Mouse (Mus musculus): ENCODE measurements around the gene Rcc1. TPM values are rescaled to one million over a fixed set of nuclear protein-coding genes. Genes with fewer than 3 reads are reported as not detected.
"Not testable (repeated sequence)": the region's sequence is repeated elsewhere in the genome, so short reads cannot be mapped to it uniquely, and the experiment has no call there.

Rcc1 gene
- polyA plus RNA-seq, 1 experiment from 2014 or later, result 20.0 TPM

DNA sequence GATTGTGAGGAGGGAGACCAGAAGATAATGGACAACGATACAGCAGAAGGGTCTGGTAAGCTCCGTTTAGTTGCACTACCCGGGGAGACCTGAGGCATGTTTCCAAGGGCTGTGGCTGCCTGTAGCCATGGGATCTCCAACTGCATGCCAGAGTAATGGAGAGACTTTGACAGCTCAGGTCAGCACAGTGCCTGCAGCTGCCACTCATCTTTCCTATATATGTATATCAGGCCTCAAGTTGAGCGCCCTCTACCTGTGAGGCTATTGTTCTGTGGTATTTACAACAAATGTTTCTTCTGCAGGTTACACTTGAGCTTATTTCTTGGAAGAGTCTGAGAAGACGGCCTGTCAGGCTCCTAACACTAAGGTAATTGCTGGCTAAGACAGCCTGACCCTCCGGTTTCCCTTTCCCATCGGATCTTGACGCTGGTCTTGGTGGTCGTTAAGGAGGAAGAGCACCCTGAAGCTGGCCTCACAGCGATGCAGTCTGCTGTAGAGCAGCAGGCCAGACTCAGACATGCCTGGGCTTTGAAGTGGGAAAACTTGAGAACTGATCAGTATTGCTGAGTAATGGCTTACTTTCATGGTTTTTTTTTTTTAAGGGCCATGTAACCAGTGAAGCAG lies 43.4 kb downstream of the Rcc1 start:
- DNase-seq (ENCODE audit: low spot score) (no peak), ATAC-seq (ENCODE audit: low FRiP score) (no peak)
- peaks cover 50% of the 10 kb centered on the region for H3K36me3 ChIP-seq (replicated peaks; ENCODE audit: control insufficient read depth, insufficient read depth)
- 33% methylated on average over 10 of the region's 10 CpGs for WGBS
- peak overlapping the region; percentile 74 for H3K4me3 ChIP-seq (replicated peaks; ENCODE audit: low read length)
- peak overlapping the region; percentile 97; the same call in 1 of the 2 replicates for H3K27ac ChIP-seq
- peak overlapping the region; percentile 88 for H3K9ac ChIP-seq
- peak overlapping the region; percentile 82 for H3K4me2 ChIP-seq (replicated peaks)
- H3K9me3 ChIP-seq (ENCODE audit: control insufficient read depth, low read length), result no peaks in the 10 kb centered on the region
- peaks cover 12% of the 10 kb centered on the region for H3K4me1 ChIP-seq (replicated peaks; ENCODE audit: control insufficient read depth, insufficient read depth, low read length)
- no peaks in the 10 kb centered on the region for H3K27me3 ChIP-seq (ENCODE audit: control insufficient read depth, insufficient read depth, low read length)

DNA sequence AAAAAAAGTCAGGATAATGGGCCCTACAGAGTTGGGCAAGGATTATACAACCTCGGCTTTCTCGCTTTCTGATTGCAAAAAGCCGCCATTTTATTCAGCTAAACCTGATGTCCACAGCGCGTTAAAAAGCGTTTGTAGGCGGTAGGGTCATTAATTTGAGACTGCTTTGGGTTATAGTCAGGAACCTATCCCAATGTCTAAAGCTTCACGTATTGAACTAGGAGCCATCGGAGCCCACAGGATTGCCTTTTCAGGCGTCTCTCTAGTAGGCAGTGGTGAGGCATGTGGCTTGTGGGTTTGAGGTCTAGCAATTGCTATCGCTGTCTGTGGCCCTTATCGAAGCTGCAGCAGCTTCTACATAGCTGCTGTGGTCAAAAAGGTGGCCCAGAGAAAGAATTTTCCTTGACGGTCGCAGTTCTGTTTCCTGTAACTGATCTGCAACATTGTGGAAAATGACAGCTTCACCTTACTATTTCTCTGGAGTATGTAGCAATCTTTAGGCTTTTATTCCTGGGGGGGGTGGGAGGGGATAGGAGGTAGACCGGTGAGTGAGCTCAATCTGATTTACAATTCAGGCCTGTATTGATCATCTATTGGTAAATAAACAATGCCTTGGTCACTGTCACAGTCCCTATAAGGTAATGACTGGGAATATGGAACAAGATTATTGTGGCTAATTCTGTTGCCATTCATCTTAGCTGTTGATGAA lies 44.1 kb downstream of the Rcc1 start:
- DNase-seq (ENCODE audit: low spot score), result peak; percentile 60
- ATAC-seq (ENCODE audit: low FRiP score), result no peak
- peak overlapping the region; percentile 88 for H3K9ac ChIP-seq
- no peaks in the 10 kb centered on the region for H3K27me3 ChIP-seq (ENCODE audit: control insufficient read depth, insufficient read depth, low read length)
- 2% methylated on average over 15 of the region's 15 CpGs for WGBS
- peak overlapping the region; percentile 82 for H3K4me2 ChIP-seq (replicated peaks)
- peaks cover 48% of the 10 kb centered on the region for H3K36me3 ChIP-seq (replicated peaks; ENCODE audit: control insufficient read depth, insufficient read depth)
- no peaks in the 10 kb centered on the region for H3K9me3 ChIP-seq (ENCODE audit: control insufficient read depth, low read length)
- H3K27ac ChIP-seq, result peak overlapping the region; percentile 97
- peak overlapping the region; percentile 74 for H3K4me3 ChIP-seq (replicated peaks; ENCODE audit: low read length)
- peaks cover 12% of the 10 kb centered on the region for H3K4me1 ChIP-seq (replicated peaks; ENCODE audit: control insufficient read depth, insufficient read depth, low read length)

DNA sequence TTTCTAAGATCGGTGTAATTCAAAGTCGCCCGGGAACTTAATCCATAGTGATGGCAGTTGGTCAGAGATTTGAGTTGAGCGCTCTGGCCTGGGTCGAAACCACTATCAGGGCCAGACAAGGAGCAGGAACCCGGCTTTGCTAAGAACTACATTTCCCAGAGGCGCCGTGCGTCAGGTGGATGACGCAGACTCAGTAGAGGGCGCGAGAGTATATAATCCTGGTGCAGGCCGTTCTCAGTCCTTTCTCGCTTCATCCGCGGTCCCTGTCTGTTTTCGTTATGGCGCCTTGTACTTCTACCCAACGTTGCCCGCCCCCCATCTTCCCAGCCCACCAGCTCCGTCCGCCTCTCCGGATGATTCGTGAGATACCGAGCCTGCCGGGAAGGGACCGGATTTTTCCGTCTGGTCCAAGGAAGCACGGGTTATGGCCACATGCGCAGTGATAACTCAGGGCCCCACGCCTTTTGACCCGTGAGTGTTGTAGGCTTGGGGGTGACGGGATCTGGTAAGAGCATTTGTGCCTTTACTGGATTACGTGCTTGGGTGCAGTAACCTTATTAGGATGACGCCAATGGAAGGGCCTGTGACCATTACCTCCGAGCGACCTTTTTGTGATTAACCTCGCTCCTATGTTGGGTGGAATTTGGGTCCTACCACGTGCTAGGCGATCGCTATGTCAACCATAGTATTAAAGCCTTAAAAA lies 44.8 kb downstream of the Rcc1 start:
- Histone ChIP-seq H3K4me3 (replicated peaks; ENCODE audit: low read length) (peak overlapping the region; percentile 74), H3K4me2 (replicated peaks) (peak overlapping the region; percentile 82), H3K36me3 (replicated peaks; ENCODE audit: control insufficient read depth, insufficient read depth) (peaks cover 41% of the 10 kb centered on the region), H3K9ac (peak overlapping the region; percentile 88), H3K27ac (peak overlapping the region; percentile 97), H3K9me3 (ENCODE audit: control insufficient read depth, low read length) (no peaks in the 10 kb centered on the region), H3K4me1 (replicated peaks; ENCODE audit: control insufficient read depth, insufficient read depth, low read length) (peaks cover 12% of the 10 kb centered on the region), H3K27me3 (ENCODE audit: control insufficient read depth, insufficient read depth, low read length) (no peaks in the 10 kb centered on the region)
- WGBS, result 2% methylated on average over 41 of the region's 41 CpGs
- ATAC-seq (ENCODE audit: low FRiP score) (peak; percentile 95), DNase-seq (ENCODE audit: low spot score) (peak; percentile 93)

DNA sequence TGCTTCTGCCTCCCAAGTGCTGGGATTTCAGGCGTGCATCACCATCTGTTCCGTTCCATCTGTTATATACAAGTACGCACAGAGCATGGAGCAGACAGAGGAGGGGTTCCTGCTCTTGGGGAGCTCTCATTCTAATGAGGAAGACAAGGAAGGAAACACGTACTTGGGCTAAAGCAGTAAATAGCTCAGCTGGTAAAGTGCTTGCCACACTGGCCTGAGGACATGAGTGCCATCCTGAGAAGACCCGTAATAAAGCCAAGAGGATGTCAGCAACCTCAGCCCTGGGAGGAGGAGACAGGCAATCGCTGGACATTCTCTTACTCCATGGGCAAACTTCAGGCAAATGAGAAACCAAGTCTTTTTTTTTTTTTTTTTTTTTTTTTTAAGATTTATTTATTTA lies 47.4 kb downstream of the Rcc1 start:
- H3K4me3 ChIP-seq (replicated peaks; ENCODE audit: low read length), result no peak overlapping the region
- no peak overlapping the region for H3K4me2 ChIP-seq (replicated peaks)
- H3K9me3 ChIP-seq (ENCODE audit: control insufficient read depth, low read length), result no peaks in the 10 kb centered on the region
- no peaks in the 10 kb centered on the region for H3K27me3 ChIP-seq (ENCODE audit: control insufficient read depth, insufficient read depth, low read length)
- H3K9ac ChIP-seq, result no peak overlapping the region
- no peak overlapping the region for H3K27ac ChIP-seq
- peaks cover 15% of the 10 kb centered on the region for H3K36me3 ChIP-seq (replicated peaks; ENCODE audit: control insufficient read depth, insufficient read depth)
- no peak for ATAC-seq (ENCODE audit: low FRiP score)
- DNase-seq (ENCODE audit: low spot score), result no peak
- WGBS, result 76% methylated on average over 6 of the region's 6 CpGs
- H3K4me1 ChIP-seq (replicated peaks; ENCODE audit: control insufficient read depth, insufficient read depth, low read length), result peaks cover 19% of the 10 kb centered on the region

DNA sequence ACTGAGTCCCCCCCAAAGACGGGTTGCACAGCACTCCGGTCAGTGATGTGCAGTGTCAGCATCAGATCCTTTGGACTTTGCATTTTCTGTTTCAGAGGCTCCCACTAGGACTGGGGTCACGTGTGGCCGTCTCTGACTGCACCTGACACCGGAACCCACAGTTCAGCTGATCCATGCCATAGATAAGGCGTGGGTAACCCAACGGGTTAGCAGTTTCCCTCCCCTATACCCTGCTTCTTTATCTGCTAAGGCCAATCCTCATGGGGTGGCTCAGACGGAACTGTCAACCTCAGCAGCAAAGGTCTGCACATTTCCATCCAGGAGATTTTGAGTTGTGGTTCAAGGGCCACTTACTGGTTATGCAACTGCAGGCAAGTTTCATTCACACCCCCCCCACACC lies 48.1 kb downstream of the Rcc1 start:
- no peak overlapping the region for H3K4me3 ChIP-seq (replicated peaks; ENCODE audit: low read length)
- H3K36me3 ChIP-seq (replicated peaks; ENCODE audit: control insufficient read depth, insufficient read depth), result peaks cover 7% of the 10 kb centered on the region
- no peaks in the 10 kb centered on the region for H3K27me3 ChIP-seq (ENCODE audit: control insufficient read depth, insufficient read depth, low read length)
- no peak for DNase-seq (ENCODE audit: low spot score)
- no peak for ATAC-seq (ENCODE audit: low FRiP score)
- no peaks in the 10 kb centered on the region for H3K9me3 ChIP-seq (ENCODE audit: control insufficient read depth, low read length)
- H3K9ac ChIP-seq, result no peak overlapping the region
- WGBS, result 89% methylated on average over 8 of the region's 8 CpGs
- H3K27ac ChIP-seq, result no peak overlapping the region
- no peak overlapping the region for H3K4me2 ChIP-seq (replicated peaks)
- peaks cover 14% of the 10 kb centered on the region for H3K4me1 ChIP-seq (replicated peaks; ENCODE audit: control insufficient read depth, insufficient read depth, low read length)

DNA sequence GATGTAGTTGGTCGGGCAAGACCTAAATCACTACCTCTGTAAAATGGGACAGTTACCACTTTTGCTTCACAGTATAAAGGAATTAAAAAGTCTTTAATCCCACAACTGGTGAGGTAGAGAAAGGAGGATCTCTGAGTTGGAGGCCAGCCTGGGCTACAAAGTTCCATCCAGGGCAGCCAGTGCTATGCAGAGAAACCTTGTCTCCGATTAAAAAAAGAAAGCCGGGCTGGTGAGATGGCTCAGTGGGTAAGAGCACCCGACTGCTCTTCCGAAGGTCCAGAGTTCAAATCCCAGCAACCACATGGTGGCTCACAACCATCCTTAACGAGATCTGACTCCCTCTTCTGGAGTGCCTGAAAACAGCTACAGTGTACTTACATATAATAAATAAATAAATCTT lies 49.9 kb downstream of the Rcc1 start:
- not testable (repeated sequence) for ATAC-seq (ENCODE audit: low FRiP score); H3K36me3 ChIP-seq (replicated peaks; ENCODE audit: control insufficient read depth, insufficient read depth); H3K27me3 ChIP-seq (ENCODE audit: control insufficient read depth, insufficient read depth, low read length); DNase-seq (ENCODE audit: low spot score); H3K27ac ChIP-seq; H3K9me3 ChIP-seq (ENCODE audit: control insufficient read depth, low read length); H3K4me1 ChIP-seq (replicated peaks; ENCODE audit: control insufficient read depth, insufficient read depth, low read length)
- Histone ChIP-seq H3K9ac (peak overlapping the region; percentile 64), H3K4me3 (replicated peaks; ENCODE audit: low read length) (peak overlapping the region; percentile 40), H3K4me2 (replicated peaks) (peak overlapping the region; percentile 63)
- 48% methylated on average over 6 of the region's 6 CpGs for WGBS

DNA sequence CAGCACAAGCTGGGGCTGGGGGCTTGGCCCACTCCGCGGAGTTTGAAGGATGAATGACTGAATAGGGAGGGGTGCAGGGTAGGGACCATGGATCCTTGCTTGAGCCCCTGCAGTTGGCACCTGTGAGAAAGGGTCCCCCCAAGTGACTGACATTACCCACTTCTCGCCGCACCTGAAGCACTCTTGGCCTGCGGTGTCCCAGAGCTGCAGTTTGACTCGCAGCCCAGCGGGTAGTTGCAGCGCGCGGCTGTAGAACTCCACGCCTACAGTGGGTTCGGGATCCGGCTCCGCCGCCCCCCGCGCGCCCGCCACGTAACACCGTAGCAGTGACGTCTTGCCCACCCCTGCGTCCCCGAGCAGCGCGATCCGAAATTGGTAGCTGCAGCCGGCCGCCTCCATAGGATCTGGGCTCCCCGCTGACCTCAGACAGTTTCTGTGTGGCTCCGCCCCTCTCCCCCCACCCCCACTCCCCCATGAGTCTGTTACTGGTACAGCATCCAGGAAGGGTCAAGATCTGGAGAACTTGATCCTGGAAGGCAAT lies 50.4 kb downstream of the Rcc1 start, which contains the start of gene Rab42:
TSS of gene Rab42 (minus strand) at position 447 of the 541 bp plus-strand sequence.
- Histone ChIP-seq H3K9me3 (ENCODE audit: control insufficient read depth, low read length) (no peaks in the 10 kb centered on the region), H3K27ac (no peak within 1 kb of the TSS), H3K4me3 (replicated peaks; ENCODE audit: low read length) (peak within 1 kb of the TSS; percentile 40), H3K36me3 (replicated peaks; ENCODE audit: control insufficient read depth, insufficient read depth) (no peaks in the 10 kb centered on the region), H3K9ac (peak within 1 kb of the TSS; percentile 64), H3K27me3 (ENCODE audit: control insufficient read depth, insufficient read depth, low read length) (no peaks in the 10 kb centered on the region), H3K4me2 (replicated peaks) (peak within 1 kb of the TSS; percentile 63), H3K4me1 (replicated peaks; ENCODE audit: control insufficient read depth, insufficient read depth, low read length) (peaks cover 7% of the 10 kb centered on the region; the same call in 1 of the 2 replicates)
- ATAC-seq (ENCODE audit: low FRiP score), result 0 out of 2 replicates have a peak, but pooled peaks have one; percentile 55
- DNase-seq (ENCODE audit: low spot score), result peak; percentile 34
- 2% methylated on average over 31 of the region's 31 CpGs for WGBS

DNA sequence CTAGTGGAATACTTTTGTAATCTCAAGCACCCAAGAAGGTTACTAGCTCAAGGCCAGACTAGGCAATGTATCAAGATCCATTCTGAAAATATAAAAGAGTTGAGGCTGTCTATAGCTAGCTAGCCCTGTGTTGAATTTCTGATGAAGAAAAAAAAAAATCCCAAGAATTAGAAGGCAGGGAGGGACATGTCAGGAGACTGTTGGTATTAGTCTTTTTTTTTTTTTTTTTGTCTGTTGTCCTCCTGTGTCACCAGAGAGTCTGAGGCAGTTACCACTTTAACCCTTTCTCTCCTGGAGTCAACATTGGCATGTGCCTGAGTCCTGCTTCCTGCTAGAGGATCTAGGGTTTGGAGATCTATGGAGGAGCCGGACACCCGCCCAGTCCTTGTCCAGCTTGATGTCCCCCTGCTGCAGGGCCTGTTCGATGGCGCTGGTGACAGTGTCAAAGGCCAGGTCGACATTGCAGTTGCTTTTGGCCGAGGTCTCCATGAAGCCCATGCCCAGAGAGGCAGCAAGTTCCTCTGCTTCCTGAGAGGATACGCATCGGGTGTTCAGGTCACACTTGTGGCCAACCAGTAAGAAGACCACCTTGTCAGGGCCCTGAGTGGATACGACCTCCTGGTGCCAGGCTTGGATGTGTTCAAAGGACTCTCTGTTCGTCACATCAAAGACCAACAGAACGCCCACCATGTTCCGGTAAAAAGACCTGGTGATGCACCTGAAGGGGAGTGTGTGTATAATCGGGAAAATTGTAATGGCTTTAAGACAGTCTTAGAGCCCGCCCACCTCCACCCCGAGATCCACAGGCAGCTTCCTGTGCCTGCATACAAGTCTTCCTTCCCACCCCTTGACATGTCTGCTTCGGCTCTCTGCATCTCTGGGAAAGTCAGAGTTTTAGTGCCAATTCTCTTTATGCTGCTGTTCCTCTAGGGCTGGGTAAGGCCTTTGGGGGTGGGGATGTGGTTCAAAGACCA lies 51.2 kb downstream of the Rcc1 start:
- H3K4me1 ChIP-seq (replicated peaks; ENCODE audit: control insufficient read depth, insufficient read depth, low read length), result peaks cover 7% of the 10 kb centered on the region; the same call in 1 of the 2 replicates
- no peaks in the 10 kb centered on the region for H3K27me3 ChIP-seq (ENCODE audit: control insufficient read depth, insufficient read depth, low read length)
- H3K9ac ChIP-seq, result peak overlapping the region; percentile 64
- no peak overlapping the region for H3K27ac ChIP-seq
- no peaks in the 10 kb centered on the region for H3K36me3 ChIP-seq (replicated peaks; ENCODE audit: control insufficient read depth, insufficient read depth)
- H3K4me3 ChIP-seq (replicated peaks; ENCODE audit: low read length), result peak overlapping the region; percentile 40
- DNase-seq (ENCODE audit: low spot score), result no peak
- no peaks in the 10 kb centered on the region for H3K9me3 ChIP-seq (ENCODE audit: control insufficient read depth, low read length)
- no peak for ATAC-seq (ENCODE audit: low FRiP score)
- 69% methylated on average over 16 of the region's 16 CpGs for WGBS
- peak overlapping the region; percentile 63 for H3K4me2 ChIP-seq (replicated peaks)
